Mouse (Mus musculus) megakaryocyte, embryonic 14.5 days (primary cell): ENCODE measurements around the gene Ntrk2. TPM values are rescaled to one million over a fixed set of nuclear protein-coding genes. Genes with fewer than 3 reads are reported as not detected.

Source experiments
- H3K27me3 ChIP-seq: replicated peaks from 2 replicates; pipeline ENCODE3; 2012; ENCODE audit warnings: inconsistent platforms
- H3K36me3 ChIP-seq: replicated peaks from 2 replicates; pipeline ENCODE3; 2012; ENCODE audit warnings: low read length, inconsistent platforms, mixed read lengths
- H3K4me1 ChIP-seq: 2 replicates; pipeline ENCODE4 v1.6.1; 2012; ENCODE audit warnings: inconsistent platforms
- H3K4me3 ChIP-seq: replicated peaks from 2 replicates; pipeline ENCODE3; 2012; ENCODE audit warnings: moderate library complexity, mild to moderate bottlenecking, inconsistent platforms
- H3K9me3 ChIP-seq: 2 replicates; pipeline ENCODE4 v1.6.1; 2012; ENCODE audit warnings: inconsistent platforms
- FLI1 ChIP-seq: IDR thresholded peaks from 2 replicates; pipeline ENCODE4 v1.6.1; 2012; ENCODE audit warnings: low read length, inconsistent platforms, mixed read lengths
- GATA1 ChIP-seq: IDR thresholded peaks from 3 replicates; pipeline ENCODE4 v1.6.1; 2012; ENCODE audit warnings: mixed read lengths, low read length, inconsistent platforms, borderline replicate concordance
- polyA plus RNA-seq: library from polyadenylated mRNA; stranded (reverse); fragments of >175 nt; gene quantifications from 2 replicates; pipeline ENCODE4 v1.2.3, GENCODE M21; 2012; ENCODE audit warnings: low replicate concordance; ENCODE audit not compliant: insufficient read depth

The Ntrk2 gene
- polyA plus RNA-seq, 1 experiment, result not detected

DNA sequence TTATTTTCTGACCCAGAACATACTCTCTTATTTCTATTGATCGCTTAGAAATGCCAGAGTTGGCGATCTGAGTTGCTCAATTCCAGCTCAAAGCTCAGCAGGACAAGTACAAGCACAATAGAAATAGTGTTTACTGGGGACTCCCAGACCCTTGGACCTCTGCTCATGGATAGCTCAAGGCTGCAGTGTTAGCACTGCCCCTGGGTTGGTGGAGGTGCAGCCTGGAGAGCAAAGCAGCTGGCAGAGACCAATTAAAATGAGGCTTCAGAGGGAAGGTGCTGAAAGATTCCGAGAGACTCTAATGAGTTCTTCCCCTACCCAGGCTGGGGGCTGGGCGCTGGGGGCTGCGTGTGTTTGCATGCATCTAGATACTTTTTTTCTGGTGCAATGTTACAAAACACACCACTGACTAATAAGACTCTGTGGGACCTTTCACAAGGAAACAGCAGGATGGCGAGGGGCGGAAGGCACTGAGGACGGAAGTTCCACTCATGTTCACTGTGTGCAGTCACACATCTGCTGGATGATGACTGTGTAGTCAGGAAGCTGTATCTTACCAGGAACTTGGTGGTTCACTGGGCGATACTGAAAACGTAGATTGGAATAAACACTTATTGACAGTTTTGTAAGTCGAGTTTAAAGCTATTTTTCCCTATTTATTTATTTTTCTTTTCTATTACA, 193.1 kb downstream of the Ntrk2 start:
- peaks cover 32% of the 10 kb centered on the region for H3K9me3 ChIP-seq
- no peaks in the 10 kb centered on the region for H3K36me3 ChIP-seq
- H3K27me3 ChIP-seq, result no peaks in the 10 kb centered on the region
- TF ChIP-seq FLI1, result no peak
- TF ChIP-seq GATA1, result no peak
- peak overlapping the region; percentile 35 for H3K4me3 ChIP-seq
- no peaks in the 10 kb centered on the region for H3K4me1 ChIP-seq

DNA sequence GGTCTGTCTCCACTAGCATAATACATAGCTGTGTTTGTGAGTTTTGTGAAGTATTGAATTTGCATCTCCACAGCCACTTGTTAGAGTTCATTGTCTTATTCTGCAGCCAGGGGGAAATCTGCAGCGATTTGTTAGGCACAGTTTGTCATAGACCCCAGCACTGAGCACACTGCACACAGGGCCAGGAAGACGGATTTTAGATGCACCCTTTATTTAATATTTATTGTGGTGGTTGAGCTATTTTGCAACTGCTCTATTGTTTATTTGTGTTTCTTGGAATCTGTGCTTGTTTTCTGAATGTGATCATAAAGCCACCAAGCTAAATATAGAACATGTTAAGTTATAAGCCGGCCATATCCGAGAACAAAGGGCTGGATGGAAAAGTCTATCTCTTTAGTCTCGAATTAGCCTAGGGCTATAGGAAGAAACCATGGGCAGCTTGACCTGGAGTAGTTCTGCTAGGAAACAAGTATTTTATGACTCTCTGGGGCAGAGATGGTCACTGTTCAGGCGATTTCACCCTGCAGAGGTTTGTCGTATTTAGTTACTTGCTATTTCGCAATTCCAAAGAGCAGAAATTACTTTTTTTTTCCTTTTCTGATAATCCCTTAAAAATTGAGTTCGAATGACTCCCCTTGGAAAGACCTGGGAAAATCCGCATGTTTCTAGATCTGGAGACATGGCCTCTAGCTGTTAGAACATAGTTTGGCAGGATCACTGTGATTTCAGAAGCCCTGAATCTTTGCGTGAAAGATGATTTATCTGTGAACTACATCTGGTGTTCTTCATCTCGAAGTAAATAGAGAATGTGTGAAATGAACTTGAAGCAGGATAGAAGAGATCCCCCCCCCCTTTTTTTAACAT, 196.8 kb downstream of the Ntrk2 start:
- Histone ChIP-seq H3K4me1 (no peaks in the 10 kb centered on the region), H3K9me3 (peaks cover 42% of the 10 kb centered on the region)
- TF ChIP-seq GATA1 (no peak), FLI1 (no peak)

DNA sequence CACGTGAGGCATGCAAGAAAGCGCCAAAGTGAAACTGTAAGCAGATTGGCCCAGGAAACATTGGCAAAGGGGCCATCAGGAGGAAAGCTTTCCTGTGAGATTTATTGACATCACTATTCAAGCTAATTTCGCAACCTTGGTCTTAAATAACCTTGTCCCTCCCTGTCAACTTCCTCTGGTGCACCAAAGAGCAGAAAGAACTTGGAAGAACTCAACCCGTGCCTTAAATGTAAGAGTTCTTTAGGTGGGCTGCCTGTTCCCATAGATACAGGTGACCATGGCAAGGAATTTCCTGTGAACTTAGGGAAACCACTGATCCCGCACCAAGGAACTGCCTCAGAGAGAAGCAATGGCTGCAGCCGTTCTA, 197.4 kb downstream of the Ntrk2 start:
- no peaks in the 10 kb centered on the region for H3K27me3 ChIP-seq
- TF ChIP-seq FLI1 (no peak), GATA1 (no peak)
- peaks cover 43% of the 10 kb centered on the region for H3K9me3 ChIP-seq
- no peaks in the 10 kb centered on the region for H3K4me1 ChIP-seq
- H3K36me3 ChIP-seq, result no peaks in the 10 kb centered on the region
- no peak overlapping the region for H3K4me3 ChIP-seq

More for the DNA sequence above, 196.8 kb downstream of the Ntrk2 start:
- Histone ChIP-seq H3K4me3 (no peak overlapping the region), H3K27me3 (no peaks in the 10 kb centered on the region), H3K36me3 (no peaks in the 10 kb centered on the region)

DNA sequence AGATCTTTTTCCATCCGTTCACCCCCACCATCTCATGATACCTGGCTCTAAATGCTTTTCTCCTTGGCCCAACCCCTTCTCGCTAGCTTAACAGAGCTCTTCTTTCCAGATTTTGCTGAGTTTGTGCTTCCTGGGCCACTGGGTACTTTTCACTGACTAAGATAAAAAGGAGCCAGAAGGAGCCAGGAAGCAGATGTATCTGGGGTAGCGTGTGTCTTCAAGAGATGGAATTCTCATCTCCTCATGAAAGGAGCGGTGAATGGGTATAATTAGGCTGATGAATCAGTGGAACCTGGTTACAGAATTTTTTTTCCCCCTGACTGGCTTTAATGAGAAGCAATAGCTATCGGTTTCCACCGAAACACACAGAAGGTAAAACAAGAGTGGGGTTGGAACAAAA, 198.2 kb downstream of the Ntrk2 start:
- Histone ChIP-seq H3K4me3 (no peak overlapping the region), H3K27me3 (no peaks in the 10 kb centered on the region), H3K9me3 (peaks cover 40% of the 10 kb centered on the region), H3K36me3 (no peaks in the 10 kb centered on the region), H3K4me1 (no peaks in the 10 kb centered on the region)
- TF ChIP-seq GATA1 (no peak), FLI1 (no peak)

DNA sequence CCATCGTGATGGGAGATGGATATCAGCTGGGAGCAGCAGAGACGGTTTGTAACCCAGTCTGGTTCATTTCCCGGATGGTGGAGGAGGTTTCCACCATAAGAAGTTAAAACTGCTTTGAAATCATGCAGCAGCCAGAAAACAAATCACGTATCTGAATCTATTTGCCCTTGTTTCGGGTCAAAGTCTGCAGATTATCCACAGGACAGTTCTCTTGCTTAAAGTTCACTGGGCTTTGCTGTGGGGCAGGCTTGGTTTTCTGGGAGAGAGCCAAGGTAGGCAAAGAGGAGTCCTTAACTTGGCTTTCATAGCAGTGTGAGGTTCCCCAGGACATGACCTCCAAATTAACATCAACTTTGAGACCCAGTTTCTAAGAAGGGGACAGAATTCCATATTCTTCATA, 203.5 kb downstream of the Ntrk2 start:
- Histone ChIP-seq H3K4me3 (no peak overlapping the region), H3K9me3 (peaks cover 30% of the 10 kb centered on the region), H3K36me3 (no peaks in the 10 kb centered on the region), H3K27me3 (no peaks in the 10 kb centered on the region), H3K4me1 (no peaks in the 10 kb centered on the region)
- TF ChIP-seq FLI1 (no peak), GATA1 (no peak)

DNA sequence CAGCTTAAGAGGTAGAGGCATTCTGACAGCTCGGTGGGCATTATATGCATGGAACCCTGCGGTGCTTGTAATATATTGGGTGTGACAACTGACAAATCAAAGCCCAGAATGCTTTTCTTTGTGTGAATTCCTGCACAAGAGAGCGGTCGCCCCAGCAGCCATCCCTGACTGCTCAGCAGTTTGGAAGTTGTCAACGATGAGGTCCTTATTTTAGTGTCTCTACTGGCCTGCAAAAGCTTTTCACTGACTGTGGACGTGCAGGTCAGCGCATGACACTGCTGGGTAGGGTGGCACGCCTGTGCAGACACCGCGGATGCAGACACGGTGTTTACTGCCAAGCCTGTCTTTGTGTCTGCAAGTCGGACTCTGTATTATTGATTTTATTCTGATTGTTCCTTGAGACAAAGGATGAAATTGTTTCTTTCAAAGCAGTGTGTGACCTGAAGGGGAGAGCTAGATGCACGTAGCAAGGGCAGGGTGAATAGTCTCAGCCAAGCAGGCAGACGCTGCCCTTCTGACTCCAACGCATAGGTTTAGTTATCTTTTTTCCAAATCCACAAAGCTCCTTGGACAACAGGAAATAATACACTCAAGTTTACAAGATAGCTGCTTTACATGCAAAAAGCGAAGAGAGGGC, 204.6 kb downstream of the Ntrk2 start:
- no peaks in the 10 kb centered on the region for H3K4me1 ChIP-seq
- TF ChIP-seq GATA1 (no peak), FLI1 (no peak)
- H3K9me3 ChIP-seq, result peaks cover 19% of the 10 kb centered on the region
- no peaks in the 10 kb centered on the region for H3K27me3 ChIP-seq
- no peaks in the 10 kb centered on the region for H3K36me3 ChIP-seq
- H3K4me3 ChIP-seq, result no peak overlapping the region

DNA sequence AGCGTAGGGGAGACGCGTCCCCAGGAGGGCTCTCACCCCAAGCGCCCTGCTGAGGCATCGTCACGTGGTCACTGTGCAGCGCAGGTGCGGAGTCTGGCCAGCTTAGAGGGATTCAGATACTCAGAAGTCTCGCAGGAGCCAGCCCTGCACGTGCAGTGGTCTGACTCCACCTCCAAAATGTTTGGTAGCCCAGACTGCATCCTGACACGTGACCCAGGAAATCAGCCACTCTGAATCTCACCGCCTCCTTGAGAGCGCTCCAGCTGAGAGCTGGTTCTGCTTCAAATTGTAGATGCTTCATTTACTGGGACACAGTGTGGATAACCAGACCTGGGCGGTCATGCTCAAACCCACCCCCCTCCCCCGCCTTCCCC, 205.1 kb downstream of the Ntrk2 start:
- Histone ChIP-seq H3K9me3 (peaks cover 19% of the 10 kb centered on the region), H3K4me1 (no peaks in the 10 kb centered on the region)

DNA sequence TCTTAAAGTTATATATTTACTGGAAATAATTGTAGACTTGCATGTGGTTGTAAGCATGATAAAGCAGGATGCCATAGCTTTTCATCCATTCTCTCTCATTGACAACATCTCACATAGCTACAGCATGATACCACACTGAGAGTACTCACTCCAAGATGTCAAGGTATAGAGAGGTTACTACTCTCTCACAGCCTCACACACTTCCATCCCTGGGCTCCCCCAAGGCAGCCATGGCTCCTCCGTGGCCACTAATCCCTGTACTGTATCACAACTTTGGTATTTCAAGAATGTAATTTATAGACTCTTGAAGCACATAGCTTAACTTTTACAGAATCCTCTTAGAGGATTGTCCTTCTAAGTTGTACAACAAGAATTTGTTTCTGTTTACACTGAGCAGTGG, 209.0 kb downstream of the Ntrk2 start:
- no peak overlapping the region for H3K4me3 ChIP-seq
- TF ChIP-seq FLI1 (no peak), GATA1 (no peak)
- H3K4me1 ChIP-seq, result no peaks in the 10 kb centered on the region
- no peaks in the 10 kb centered on the region for H3K36me3 ChIP-seq
- peaks cover 8% of the 10 kb centered on the region; the same call in 1 of the 2 replicates for H3K9me3 ChIP-seq
- no peaks in the 10 kb centered on the region for H3K27me3 ChIP-seq

More for the DNA sequence above, 205.1 kb downstream of the Ntrk2 start:
- TF ChIP-seq GATA1 (no peak), FLI1 (no peak)
- H3K36me3 ChIP-seq, result no peaks in the 10 kb centered on the region
- no peaks in the 10 kb centered on the region for H3K27me3 ChIP-seq
- peak overlapping the region; percentile 29 for H3K4me3 ChIP-seq

DNA sequence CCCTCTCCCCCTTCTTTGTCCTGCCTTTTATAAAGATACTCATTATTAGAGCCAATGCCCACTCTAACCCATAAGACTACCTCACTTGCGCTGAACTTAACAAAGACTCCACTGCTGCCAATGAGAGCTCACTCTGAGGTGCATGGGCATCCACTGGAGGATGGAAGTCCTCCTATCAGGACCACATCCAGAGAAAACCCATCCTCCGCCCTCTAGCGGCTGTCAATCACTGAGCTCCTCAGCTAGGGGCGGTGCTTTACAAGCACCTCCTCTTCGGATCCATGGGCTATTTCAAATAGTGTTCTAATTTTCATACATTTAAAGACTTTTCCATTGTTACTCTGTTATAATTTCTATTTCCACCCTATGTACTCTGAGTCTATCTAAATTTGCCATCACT, 210.8 kb downstream of the Ntrk2 start:
- TF ChIP-seq FLI1 (no peak), GATA1 (no peak)
- Histone ChIP-seq H3K36me3 (no peaks in the 10 kb centered on the region), H3K4me1 (no peaks in the 10 kb centered on the region), H3K4me3 (no peak overlapping the region), H3K27me3 (no peaks in the 10 kb centered on the region), H3K9me3 (peaks cover 14% of the 10 kb centered on the region)
